Mouse (Mus musculus) forebrain, embryonic 11.5 days (tissue): ENCODE measurements at regions not wholly inside any gene's neighbourhood (a gene's known extent, or its start where the extent isn't known, plus 50 kb on each side); places are given as distances from the start of the nearest gene placed in this dataset.

Experiments
- ATAC-seq: fragments of 200-750 bp; cut with Nextera tagmentation; replicated peaks from 2 replicates; pipeline ENCODE4 v1.8.0; 2017; ENCODE audit warnings: moderate TSS enrichment; ENCODE audit not compliant: low FRiP score
- DNase-seq: peaks from one replicate; pipeline ENCODE4 v3.0.0-alpha.2; 2017; ENCODE audit warnings: low spot score
- H3K27ac ChIP-seq: fragments of 300-500 bp; sonication (generic); 2 replicates; pipeline ENCODE4 v1.5.1; 2014; ENCODE audit warnings: low read depth, low read length
- H3K27me3 ChIP-seq: fragments of 300-500 bp; sonication (generic); 2 replicates; pipeline ENCODE4 v1.6.1; 2014; ENCODE audit warnings: mild to moderate bottlenecking, low read length, mixed read lengths; ENCODE audit not compliant: control insufficient read depth, insufficient read depth
- H3K36me3 ChIP-seq: fragments of 300-500 bp; sonication (generic); 2 replicates; pipeline ENCODE4 v1.6.1; 2014; ENCODE audit warnings: mild to moderate bottlenecking, low read length, moderate library complexity, mixed read lengths; ENCODE audit not compliant: control insufficient read depth, insufficient read depth
- H3K4me1 ChIP-seq: fragments of 300-500 bp; sonication (generic); replicated peaks from 2 replicates; pipeline ENCODE4 v1.6.1; 2014; ENCODE audit warnings: low read length, mixed read lengths; ENCODE audit not compliant: control insufficient read depth, insufficient read depth
- H3K4me2 ChIP-seq: fragments of 300-500 bp; sonication (generic); 2 replicates; pipeline ENCODE4 v1.6.1; 2014; ENCODE audit warnings: low read depth, mild to moderate bottlenecking, low read length, moderate library complexity, mixed read lengths; ENCODE audit not compliant: severe bottlenecking
- H3K4me3 ChIP-seq: fragments of 300-500 bp; sonication (generic); 2 replicates; pipeline ENCODE4 v1.5.1; 2014; ENCODE audit warnings: low read depth, low read length
- H3K9ac ChIP-seq: fragments of 300-500 bp; sonication (generic); 2 replicates; pipeline ENCODE4 v1.6.1; 2014; ENCODE audit warnings: low read length
- H3K9me3 ChIP-seq: fragments of 300-500 bp; sonication (generic); 2 replicates; pipeline ENCODE4 v1.6.1; 2016; ENCODE audit warnings: low read length, mixed read lengths; ENCODE audit not compliant: control insufficient read depth
- WGBS: fragments of 180-500 bp; shearing (Covaris S2); extraction: QIAGEN DNeasy Blood & Tissue Kit; methylation state at CpG from one replicate; pipeline ENCODE4 v1.1.7; 2014; 5-methylcytosine and 5-hydroxymethylcytosine counted together

DNA sequence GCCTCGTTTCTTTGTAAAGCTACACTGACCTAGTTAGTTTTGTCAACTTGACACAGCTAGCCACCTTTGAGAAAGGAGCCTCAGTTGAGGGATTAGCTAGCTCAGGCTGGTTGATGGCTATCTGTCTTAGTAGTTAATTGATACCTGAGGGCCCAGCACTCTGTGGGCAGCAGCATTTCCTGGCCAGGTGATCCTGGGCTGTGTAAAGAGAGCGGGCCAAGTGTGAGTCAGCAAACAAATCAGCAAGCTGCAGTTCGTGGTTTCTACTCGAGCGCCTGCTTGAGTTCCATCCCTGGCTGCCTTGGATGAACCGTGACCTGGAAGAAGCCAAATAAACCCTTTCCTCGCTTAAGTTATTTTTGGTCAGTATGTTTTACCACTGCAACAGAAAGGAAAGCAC is 106.6 kb upstream of the Fut8 start:
- Histone ChIP-seq H3K4me3 (no peak overlapping the region), H3K27me3 (no peaks in the 10 kb centered on the region), H3K27ac (no peak overlapping the region), H3K4me2 (no peak overlapping the region), H3K4me1 (no peaks in the 10 kb centered on the region), H3K9ac (no peak overlapping the region), H3K36me3 (no peaks in the 10 kb centered on the region), H3K9me3 (no peaks in the 10 kb centered on the region)
- DNase-seq, result no peak
- no peak for ATAC-seq
- WGBS, result 57% methylated on average over 7 of the region's 7 CpGs

DNA sequence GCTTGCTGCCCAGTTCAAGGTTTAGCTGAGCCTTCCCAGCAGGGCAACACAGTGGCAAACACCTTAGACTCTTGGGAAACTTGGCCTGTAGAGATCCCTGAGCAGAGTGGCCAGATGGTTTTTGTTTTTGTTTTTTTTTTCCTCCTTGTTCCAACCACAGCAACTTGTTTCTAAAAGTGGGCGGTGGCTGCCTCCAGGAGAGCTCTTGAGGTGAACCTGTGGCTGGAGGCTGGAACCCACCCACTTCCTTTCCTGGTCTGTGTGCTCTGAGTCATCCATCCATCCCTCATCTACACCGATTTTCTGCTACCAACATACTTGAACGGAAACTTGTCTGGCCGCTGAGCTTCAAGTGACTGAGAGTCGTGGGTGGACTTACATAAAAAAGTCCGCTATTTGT is 107.4 kb upstream of the Fut8 start:
- H3K9me3 ChIP-seq, result no peaks in the 10 kb centered on the region
- H3K4me1 ChIP-seq, result no peaks in the 10 kb centered on the region
- H3K27me3 ChIP-seq, result no peaks in the 10 kb centered on the region
- no peaks in the 10 kb centered on the region for H3K36me3 ChIP-seq
- H3K9ac ChIP-seq, result no peak overlapping the region
- H3K4me3 ChIP-seq, result no peak overlapping the region
- WGBS, result 77% methylated on average over 6 of the region's 6 CpGs
- no peak overlapping the region for H3K4me2 ChIP-seq
- ATAC-seq (no peak), DNase-seq (no peak)
- no peak overlapping the region for H3K27ac ChIP-seq

DNA sequence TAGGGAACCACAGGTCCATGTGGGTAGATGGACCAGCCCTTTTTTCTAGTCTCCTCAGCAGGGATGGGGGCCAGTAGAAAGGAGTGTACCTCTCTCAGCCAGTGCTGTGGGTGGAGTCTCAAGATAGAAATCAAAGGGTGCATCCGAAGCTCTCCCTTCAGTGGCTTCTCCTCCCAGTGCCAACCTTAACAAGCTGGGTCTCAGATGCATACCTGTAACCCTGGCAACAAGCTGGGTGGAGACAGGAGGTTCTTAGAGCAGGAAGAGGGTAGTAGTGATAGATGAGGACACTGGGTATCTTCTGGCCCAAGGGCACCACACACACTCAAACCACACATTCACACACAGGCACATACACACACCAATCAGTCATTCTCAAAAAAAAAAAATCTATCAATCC is 113.7 kb upstream of the Fut8 start:
- no peak overlapping the region for H3K4me3 ChIP-seq
- DNase-seq (no peak), ATAC-seq (no peak)
- 69% methylated on average over 1 of the region's 1 CpGs for WGBS
- no peaks in the 10 kb centered on the region for H3K36me3 ChIP-seq
- no peak overlapping the region for H3K4me2 ChIP-seq
- H3K4me1 ChIP-seq, result no peaks in the 10 kb centered on the region
- no peaks in the 10 kb centered on the region for H3K27me3 ChIP-seq
- H3K27ac ChIP-seq, result no peak overlapping the region
- H3K9me3 ChIP-seq, result no peaks in the 10 kb centered on the region
- no peak overlapping the region for H3K9ac ChIP-seq

DNA sequence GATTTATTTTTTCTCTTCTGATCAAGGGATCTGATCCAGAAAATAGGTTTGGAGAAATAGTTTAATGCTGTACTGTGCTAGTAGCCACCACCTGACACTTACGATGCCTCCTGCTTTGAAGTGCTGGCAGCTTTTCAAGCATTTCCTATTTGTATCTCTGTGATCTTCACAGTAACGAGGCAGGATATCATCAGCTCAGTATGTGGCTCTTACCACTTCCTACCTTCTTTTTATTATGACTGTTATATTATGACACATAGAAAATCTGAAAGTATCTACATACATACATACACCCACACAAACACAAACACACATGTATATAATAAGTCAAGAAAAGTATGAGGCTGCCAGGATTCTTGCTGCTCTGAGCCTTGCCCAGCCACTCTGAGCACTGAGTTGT is 124.4 kb upstream of the Fut8 start:
- no peaks in the 10 kb centered on the region for H3K9me3 ChIP-seq
- no peaks in the 10 kb centered on the region for H3K4me1 ChIP-seq
- H3K4me2 ChIP-seq, result no peak overlapping the region
- DNase-seq (no peak), ATAC-seq (no peak)
- WGBS, result 83% methylated on average over 2 of the region's 2 CpGs
- no peaks in the 10 kb centered on the region for H3K27me3 ChIP-seq
- no peak overlapping the region for H3K4me3 ChIP-seq
- H3K9ac ChIP-seq, result no peak overlapping the region
- H3K36me3 ChIP-seq, result no peaks in the 10 kb centered on the region
- no peak overlapping the region for H3K27ac ChIP-seq

DNA sequence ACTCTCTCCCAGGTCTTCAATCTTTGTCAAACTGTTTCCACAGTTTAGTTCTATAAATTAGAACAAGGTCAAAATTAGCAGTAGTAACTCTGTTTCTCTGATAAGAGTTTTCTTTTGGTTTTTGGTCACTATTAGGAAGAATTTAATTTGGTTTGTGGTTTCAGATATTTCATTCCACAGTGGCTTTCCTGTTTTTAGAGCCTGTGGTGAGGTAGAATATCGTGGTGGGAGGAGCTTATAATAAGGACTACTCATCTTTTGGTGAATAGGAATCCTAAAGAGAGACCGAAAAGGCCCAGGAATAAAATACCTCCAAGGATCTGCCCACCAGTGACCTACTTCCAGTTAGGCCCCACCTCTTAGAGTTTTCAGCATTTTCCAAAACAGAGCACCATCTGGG is 125.8 kb upstream of the Fut8 start:
- Histone ChIP-seq H3K4me3 (no peak overlapping the region), H3K4me1 (no peaks in the 10 kb centered on the region), H3K27ac (no peak overlapping the region), H3K27me3 (no peaks in the 10 kb centered on the region), H3K9me3 (no peaks in the 10 kb centered on the region), H3K4me2 (no peak overlapping the region), H3K36me3 (no peaks in the 10 kb centered on the region), H3K9ac (no peak overlapping the region)
- DNase-seq (no peak), ATAC-seq (no peak)
- WGBS, result 85% methylated on average over 2 of the region's 2 CpGs

DNA sequence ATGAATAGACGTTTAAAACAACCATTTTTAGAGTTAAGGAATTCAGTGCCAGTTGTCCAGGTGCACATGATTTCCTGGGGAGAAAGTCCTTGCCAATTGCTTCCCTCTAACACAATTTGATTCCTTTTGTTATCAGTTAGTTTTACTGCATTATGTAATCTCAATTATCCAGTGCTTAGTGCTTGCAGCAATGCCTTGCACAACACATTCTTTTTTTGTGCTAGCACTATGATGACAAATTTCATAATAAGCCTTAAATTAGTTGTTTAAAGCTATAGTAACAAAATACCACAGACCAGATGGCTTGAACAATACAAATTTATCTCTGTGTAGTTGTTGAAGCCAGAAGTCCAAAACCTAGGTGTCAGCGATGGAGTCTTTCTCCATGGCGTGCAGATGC is 130.7 kb upstream of the Fut8 start:
- no peak for ATAC-seq
- WGBS, result 88% methylated on average over 3 of the region's 3 CpGs

DNA sequence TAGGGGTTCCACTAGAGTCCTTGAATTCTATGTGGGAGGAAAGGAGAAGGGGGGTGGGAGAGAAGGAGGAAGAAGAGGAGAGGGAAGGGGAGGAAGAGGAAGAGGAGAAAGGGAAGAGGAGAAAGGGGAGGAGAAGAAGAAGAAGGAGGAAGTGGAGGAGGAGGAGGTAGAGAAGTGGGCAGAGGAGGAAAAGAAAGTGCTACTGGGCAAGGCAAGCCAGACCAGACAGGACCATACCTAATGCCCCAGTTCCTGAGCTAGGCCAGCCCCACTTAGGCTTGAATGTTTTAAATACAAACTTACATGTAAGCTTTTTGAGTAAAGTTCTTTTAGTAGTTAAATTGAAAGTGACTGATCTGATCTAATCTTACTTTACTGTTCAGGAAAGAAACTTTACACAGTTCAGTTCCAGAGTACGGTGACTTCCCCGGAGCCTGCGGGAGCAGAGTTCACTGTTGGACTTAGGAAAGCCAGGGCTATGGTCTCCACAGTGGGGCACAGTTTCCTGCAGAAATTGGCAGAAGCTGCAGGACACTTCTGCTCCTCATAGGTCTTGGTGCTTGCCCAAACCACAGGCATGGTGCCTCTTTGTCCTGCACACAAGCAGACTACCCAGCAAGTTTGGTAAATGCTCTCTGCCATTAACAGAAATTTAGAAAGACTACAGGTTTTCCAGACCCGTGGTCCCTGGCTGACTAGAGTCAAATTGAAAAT is 131.9 kb upstream of the Fut8 start:
- ATAC-seq (no peak), DNase-seq (no peak)
- no peaks in the 10 kb centered on the region for H3K9me3 ChIP-seq
- H3K9ac ChIP-seq, result no peak overlapping the region
- H3K27ac ChIP-seq, result no peak overlapping the region
- H3K27me3 ChIP-seq, result no peaks in the 10 kb centered on the region
- no peaks in the 10 kb centered on the region for H3K4me1 ChIP-seq
- H3K4me3 ChIP-seq, result no peak overlapping the region
- H3K36me3 ChIP-seq, result no peaks in the 10 kb centered on the region
- WGBS, result 87% methylated on average over 4 of the region's 4 CpGs
- no peak overlapping the region for H3K4me2 ChIP-seq

More for the DNA sequence above, 130.7 kb upstream of the Fut8 start:
- no peak for DNase-seq
- H3K36me3 ChIP-seq, result no peaks in the 10 kb centered on the region
- H3K27me3 ChIP-seq, result no peaks in the 10 kb centered on the region
- H3K4me2 ChIP-seq, result no peak overlapping the region
- no peaks in the 10 kb centered on the region for H3K9me3 ChIP-seq
- H3K9ac ChIP-seq, result no peak overlapping the region
- H3K4me1 ChIP-seq, result no peaks in the 10 kb centered on the region
- H3K27ac ChIP-seq, result no peak overlapping the region
- H3K4me3 ChIP-seq, result no peak overlapping the region

DNA sequence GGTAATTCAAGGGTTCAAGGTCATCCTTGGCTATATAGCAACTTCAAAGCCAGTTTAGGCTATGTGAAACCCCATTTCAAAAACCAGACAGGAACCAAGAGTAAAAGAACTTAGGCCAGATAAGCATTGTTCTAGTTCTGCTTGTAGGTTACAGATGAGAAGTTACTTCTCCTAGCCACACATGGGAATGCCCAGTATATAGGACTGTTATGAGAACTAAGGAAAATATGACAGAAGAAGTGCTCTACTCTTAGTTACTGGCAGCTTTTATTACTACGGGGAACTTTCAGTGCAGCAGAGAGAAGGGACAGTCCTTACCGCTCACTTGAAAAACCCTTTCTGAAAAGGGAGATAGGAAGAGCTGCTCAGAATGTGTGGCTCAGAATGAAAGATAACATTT is 137.4 kb upstream of the Fut8 start:
- ATAC-seq (no peak), DNase-seq (no peak)
- Histone ChIP-seq H3K36me3 (no peaks in the 10 kb centered on the region), H3K4me1 (no peaks in the 10 kb centered on the region), H3K4me2 (no peak overlapping the region), H3K9me3 (no peaks in the 10 kb centered on the region), H3K9ac (no peak overlapping the region), H3K4me3 (no peak overlapping the region), H3K27ac (no peak overlapping the region), H3K27me3 (no peaks in the 10 kb centered on the region)
- 90% methylated on average over 2 of the region's 2 CpGs for WGBS

DNA sequence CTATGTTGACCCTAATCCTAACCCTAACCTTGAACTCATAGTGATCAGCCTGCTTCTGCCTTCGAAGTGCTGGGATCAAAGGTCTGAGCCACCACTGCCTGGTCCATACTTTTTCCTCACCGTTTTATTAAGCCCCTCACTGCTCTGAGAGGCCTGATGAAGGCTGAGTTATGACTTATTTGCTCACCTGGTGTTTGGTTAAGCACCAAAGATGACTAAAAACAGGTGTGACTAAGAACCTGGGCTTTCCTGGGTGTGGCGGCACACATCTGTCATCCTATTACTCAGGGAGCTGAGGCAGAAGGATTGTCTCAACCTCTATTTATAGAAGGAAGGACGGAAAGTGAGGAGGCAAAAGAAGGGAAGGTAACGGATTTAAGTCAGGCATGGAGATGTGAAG is 137.5 kb upstream of the Max start:
- H3K4me1 ChIP-seq, result no peaks in the 10 kb centered on the region
- no peaks in the 10 kb centered on the region for H3K9me3 ChIP-seq
- no peak overlapping the region for H3K4me3 ChIP-seq
- no peaks in the 10 kb centered on the region for H3K36me3 ChIP-seq
- ATAC-seq (no peak), DNase-seq (no peak)
- WGBS, result 89% methylated on average over 5 of the region's 5 CpGs
- no peak overlapping the region for H3K4me2 ChIP-seq
- H3K9ac ChIP-seq, result no peak overlapping the region
- H3K27ac ChIP-seq, result no peak overlapping the region
- H3K27me3 ChIP-seq, result no peaks in the 10 kb centered on the region
